Mouse (Mus musculus) lung, embryonic 14.5 days (tissue): ENCODE data around the gene Gm28230. TPM values are rescaled to one million over a fixed set of nuclear protein-coding genes. Genes with fewer than 3 reads are reported as not detected.

Experiments
- ATAC-seq: fragments of 200-750 bp; cut with Nextera tagmentation; 2 replicates; pipeline ENCODE4 v1.8.0; 2017; ENCODE audit warnings: mild to moderate bottlenecking, moderate TSS enrichment, moderate library complexity; ENCODE audit not compliant: insufficient read depth
- DNase-seq: peaks from one replicate; pipeline ENCODE4 v3.0.0-alpha.2; 2015
- H3K27ac ChIP-seq: fragments of 300-500 bp; sonication (generic); 2 replicates; pipeline ENCODE4 v1.5.1; 2014; ENCODE audit warnings: low read depth, mild to moderate bottlenecking, moderate library complexity
- H3K27me3 ChIP-seq: fragments of 300-500 bp; sonication (generic); 2 replicates; pipeline ENCODE4 v1.6.1; 2014; ENCODE audit warnings: low read length, control low read depth; ENCODE audit not compliant: insufficient read depth
- H3K36me3 ChIP-seq: fragments of 300-500 bp; sonication (generic); 2 replicates; pipeline ENCODE4 v1.6.1; 2014; ENCODE audit warnings: control low read depth; ENCODE audit not compliant: insufficient read depth
- H3K4me1 ChIP-seq: fragments of 300-500 bp; sonication (generic); 2 replicates; pipeline ENCODE4 v1.6.1; 2014; ENCODE audit warnings: antibody characterized with exemption, control low read depth; ENCODE audit not compliant: insufficient read depth
- H3K4me2 ChIP-seq: fragments of 300-500 bp; sonication (generic); 2 replicates; pipeline ENCODE4 v1.6.1; 2014; ENCODE audit warnings: mild to moderate bottlenecking
- H3K4me3 ChIP-seq: fragments of 300-500 bp; sonication (generic); 2 replicates; pipeline ENCODE4 v1.5.1; 2014; ENCODE audit warnings: low read depth, low read length
- H3K9ac ChIP-seq: fragments of 300-500 bp; sonication (generic); 2 replicates; pipeline ENCODE4 v1.6.1; 2014
- H3K9me3 ChIP-seq: fragments of 300-500 bp; sonication (generic); 2 replicates; pipeline ENCODE4 v1.6.1; 2016; ENCODE audit warnings: low read depth, low read length, control low read depth
- CTCF ChIP-seq: IDR thresholded peaks from 2 replicates; pipeline ENCODE4 v1.5.1; 2016; ENCODE audit warnings: antibody characterized with exemption, low read depth
- WGBS: fragments of 180-500 bp; shearing (Covaris S2); extraction: QIAGEN DNeasy Blood & Tissue Kit; methylation state at CpG from one replicate; pipeline ENCODE4 v1.1.7; 2014; 5-methylcytosine and 5-hydroxymethylcytosine counted together
- polyA plus RNA-seq: library from polyadenylated mRNA; unstranded; fragments of >200 nt; fragmentation: Nextera tagmentation; extraction: Ambion mirVana; gene quantifications from 2 replicates; pipeline ENCODE4 v1.2.1, GENCODE M21; 2014

Gene Gm28230
- polyA plus RNA-seq, 1 experiment from 2014 or later: not detected

GRCm38 (mm10) chr2:74686988-74687697, 39.4 kb upstream of the Gm28230 start:
- ATAC-seq: no peak
- no peak overlapping the region for H3K4me2 ChIP-seq
- no peak for DNase-seq

DNA sequence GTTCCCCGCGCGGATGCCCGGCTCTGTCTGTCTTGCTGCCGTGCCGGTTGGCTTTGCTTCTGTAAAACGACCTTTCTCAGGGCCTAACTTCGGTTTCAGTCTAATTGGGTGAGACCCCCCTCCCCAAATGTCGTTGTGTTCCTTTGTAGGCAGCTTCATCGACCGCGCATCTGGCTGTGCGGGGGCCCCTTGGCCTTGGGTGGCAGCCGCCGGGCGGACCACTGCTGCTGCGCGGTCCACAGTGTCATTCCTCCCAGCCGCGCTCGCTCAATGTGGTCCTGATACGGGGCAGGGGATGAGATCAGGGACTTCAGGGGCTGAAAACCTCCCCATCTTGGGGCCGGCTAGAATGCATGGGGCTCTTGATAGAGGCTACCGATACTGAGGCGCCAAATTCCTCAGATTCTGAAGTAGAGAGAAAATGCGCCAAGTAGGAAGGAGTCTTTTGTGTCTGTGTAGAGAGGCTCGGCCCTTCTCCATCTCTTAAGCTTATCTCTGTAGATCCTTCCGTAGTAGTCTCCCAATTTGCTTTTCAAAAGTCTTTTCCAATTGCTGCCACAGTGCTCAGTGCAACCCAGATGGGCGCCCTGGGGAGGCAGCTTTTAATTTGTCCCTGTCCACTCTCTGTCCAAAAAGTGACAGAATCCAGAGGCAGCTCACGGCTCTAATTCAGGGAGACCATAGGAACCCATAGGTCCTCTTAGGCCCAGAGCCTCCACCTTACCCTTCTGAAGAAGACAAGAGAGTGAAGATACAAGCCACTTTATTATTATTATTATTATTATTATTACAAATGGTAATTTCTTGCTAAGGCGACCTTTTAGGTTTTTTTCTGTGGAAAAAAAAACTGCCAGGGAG, 38.6 kb upstream of the Gm28230 start:
- H3K27ac ChIP-seq: no peak overlapping the region
- no peak overlapping the region for H3K9ac ChIP-seq
- no peak for DNase-seq
- no peak overlapping the region; the same call in 1 of the 2 replicates for H3K4me3 ChIP-seq
- ATAC-seq: no peak
- H3K4me1 ChIP-seq: no peaks in the 10 kb centered on the region
- peaks cover 97% of the 10 kb centered on the region for H3K27me3 ChIP-seq
- no peak for TF ChIP-seq CTCF
- no peaks in the 10 kb centered on the region for H3K9me3 ChIP-seq
- WGBS: 1% methylated on average over 31 of the region's 31 CpGs
- H3K36me3 ChIP-seq: no peaks in the 10 kb centered on the region
- no peak overlapping the region for H3K4me2 ChIP-seq

More at GRCm38 (mm10) chr2:74686988-74687697, 39.4 kb upstream of the Gm28230 start:
- no peak overlapping the region; the same call in 1 of the 2 replicates for H3K4me3 ChIP-seq
- no peak overlapping the region for H3K27ac ChIP-seq
- no peak overlapping the region for H3K9ac ChIP-seq
- no peaks in the 10 kb centered on the region for H3K4me1 ChIP-seq
- H3K36me3 ChIP-seq: no peaks in the 10 kb centered on the region
- no peaks in the 10 kb centered on the region for H3K9me3 ChIP-seq
- TF ChIP-seq CTCF: no peak
- WGBS: 1% methylated on average over 27 of the region's 27 CpGs
- peaks cover 98% of the 10 kb centered on the region for H3K27me3 ChIP-seq

DNA sequence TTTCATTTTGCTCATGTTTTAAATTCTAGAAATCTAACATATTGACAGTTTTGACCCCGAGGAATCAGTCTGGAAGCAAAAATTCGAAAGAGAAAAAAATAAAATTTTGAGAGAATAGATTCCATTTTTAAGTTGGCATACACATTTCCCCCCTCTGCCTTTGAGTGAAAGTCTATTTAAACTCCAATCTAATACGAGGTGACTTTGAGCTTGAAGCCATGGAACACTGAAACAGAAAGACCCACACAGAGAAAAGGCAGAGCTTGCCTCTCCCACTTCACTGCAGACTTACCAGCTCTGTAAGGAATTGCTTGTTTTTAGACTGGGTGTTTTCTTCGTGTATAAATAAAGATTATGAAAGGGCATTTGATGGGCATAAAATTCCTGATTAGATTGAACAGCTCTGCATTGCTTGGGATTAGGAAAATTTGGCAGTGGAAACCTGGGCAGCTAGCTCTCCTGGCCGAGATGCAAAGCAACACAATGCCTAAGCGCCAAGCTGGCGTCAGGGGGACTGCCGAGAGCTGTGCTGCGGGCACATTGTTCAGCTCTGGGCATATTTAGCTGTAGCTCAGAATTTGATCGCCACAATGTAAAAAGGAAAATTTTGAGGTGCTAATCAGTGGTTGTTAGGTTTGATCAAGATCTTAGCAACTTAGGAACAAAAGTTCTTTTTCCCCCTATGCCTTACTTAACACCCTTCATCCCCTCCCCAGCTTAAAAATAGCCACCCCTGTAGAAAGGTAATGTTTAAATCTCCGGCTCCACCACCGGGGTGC, 37.5 kb upstream of the Gm28230 start:
- Histone ChIP-seq H3K9ac (no peak overlapping the region), H3K4me2 (no peak overlapping the region)
- no peak for ATAC-seq

GRCm38 (mm10) chr2:74689574-74690337, 36.8 kb upstream of the Gm28230 start:
- Histone ChIP-seq H3K36me3 (no peaks in the 10 kb centered on the region), H3K4me1 (no peaks in the 10 kb centered on the region), H3K4me3 (no peak overlapping the region), H3K27me3 (peaks cover 97% of the 10 kb centered on the region), H3K4me2 (no peak overlapping the region), H3K9ac (no peak overlapping the region), H3K9me3 (no peaks in the 10 kb centered on the region), H3K27ac (no peak overlapping the region)
- DNase-seq (no peak), ATAC-seq (no peak)
- TF ChIP-seq CTCF: no peak
- WGBS: 2% methylated on average over 24 of the region's 24 CpGs

More for the DNA sequence above, 37.5 kb upstream of the Gm28230 start:
- no peaks in the 10 kb centered on the region for H3K36me3 ChIP-seq
- no peaks in the 10 kb centered on the region for H3K9me3 ChIP-seq
- no peaks in the 10 kb centered on the region for H3K4me1 ChIP-seq
- no peak overlapping the region for H3K4me3 ChIP-seq
- no peak for TF ChIP-seq CTCF
- WGBS: 2% methylated on average over 12 of the region's 12 CpGs
- H3K27me3 ChIP-seq: peaks cover 97% of the 10 kb centered on the region
- no peak for DNase-seq
- no peak overlapping the region for H3K27ac ChIP-seq

DNA sequence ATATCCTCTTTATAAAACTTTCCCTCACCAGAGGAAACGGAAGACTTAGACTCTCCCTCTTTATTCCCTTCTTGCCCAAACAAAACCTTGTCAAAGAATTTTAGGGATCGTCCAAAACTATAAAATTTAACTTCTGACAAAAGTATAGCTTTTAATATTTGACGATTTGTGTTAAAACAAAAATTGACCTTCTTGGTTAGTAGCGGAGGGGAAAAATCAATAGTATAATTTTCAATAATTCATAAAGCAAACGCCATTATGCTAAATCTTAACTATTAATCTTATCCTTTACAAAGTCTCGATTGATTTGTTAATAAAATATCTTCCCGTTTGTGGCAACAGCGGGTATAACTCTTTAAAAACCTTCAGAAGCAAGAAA, 36.2 kb upstream of the Gm28230 start:
- Histone ChIP-seq H3K9ac (no peak overlapping the region), H3K4me1 (no peaks in the 10 kb centered on the region), H3K4me2 (no peak overlapping the region), H3K36me3 (no peaks in the 10 kb centered on the region), H3K27me3 (peaks cover 97% of the 10 kb centered on the region), H3K9me3 (no peaks in the 10 kb centered on the region), H3K27ac (no peak overlapping the region), H3K4me3 (no peak overlapping the region)
- 8% methylated on average over 8 of the region's 8 CpGs for WGBS
- no peak for ATAC-seq
- DNase-seq: no peak
- TF ChIP-seq CTCF: no peak
